ENCODE assay signal across 12 mouse cellular contexts in the genomic region with DNA sequence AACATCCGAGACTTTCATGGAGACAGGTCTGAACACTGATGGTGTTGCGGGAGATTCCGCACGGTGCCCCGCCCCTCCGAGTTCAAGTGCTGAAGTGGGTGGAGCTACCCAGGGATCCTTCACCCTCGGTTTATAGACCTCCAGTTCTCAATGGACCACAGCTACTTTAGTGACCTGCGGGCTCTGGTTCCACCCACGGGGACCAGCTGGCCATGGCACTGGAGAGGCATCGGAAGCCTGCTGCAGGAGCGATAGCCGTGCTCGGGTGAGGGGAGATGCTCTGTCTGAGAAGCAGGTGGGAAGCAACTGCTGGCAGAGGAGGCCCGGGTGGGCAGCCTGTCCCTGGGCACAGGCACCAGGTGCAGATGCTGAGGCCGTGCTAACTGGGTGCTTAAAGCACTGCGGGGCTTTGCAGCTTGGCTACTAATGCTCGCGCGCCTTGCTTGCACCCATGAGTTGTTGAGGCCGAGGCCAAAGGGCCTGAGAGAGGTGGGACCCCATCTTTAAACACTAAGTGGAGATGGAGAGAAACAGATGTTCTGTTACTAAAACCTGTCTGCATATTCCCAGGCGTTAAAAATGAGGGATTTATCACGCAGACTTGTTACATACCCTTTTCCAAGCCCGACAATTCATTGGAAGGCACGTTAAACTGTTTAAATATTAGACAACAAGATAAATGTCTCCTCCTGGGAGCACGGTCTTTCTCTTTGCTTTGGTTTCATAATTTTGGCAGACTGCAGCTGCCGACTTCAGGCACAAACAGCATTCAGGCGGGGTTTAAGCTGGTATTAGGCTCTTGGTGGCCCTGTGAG. TPM values are rescaled to one million over a fixed set of nuclear protein-coding genes. Genes with fewer than 3 reads are reported as not detected.
DNase-seq lines count a peak whose midpoint lies in the region; ATAC-seq and TF ChIP-seq lines count a peak whose summit lies in the region.
"Had no signal": no experiment of that assay in that cellular context is flagged by ENCODE, and none has a peak within 500 bp of the region (broad histone marks: within the 10 kb centered on the region; RNA-seq: fewer than 3 reads in every experiment).

No protein-coding gene starts in this region.

- H3K4me3 ChIP-seq in kidney, postnatal 0 days (replicated peaks; ENCODE audit: low read depth, low read length) = no peak overlapping the region
- H3K4me3 ChIP-seq in intestine, embryonic 16.5 days (ENCODE audit: low read length) = peak overlapping the region; percentile 21; the same call in 1 of the 2 replicates
- peak overlapping the region; percentile 21 for H3K4me3 ChIP-seq in stomach, embryonic 16.5 days (replicated peaks; ENCODE audit: low read length)
- H3K4me3 ChIP-seq: heart, embryonic 12.5 days; liver, embryonic 15.5 days had no signal

- no peaks in the 10 kb centered on the region for H3K36me3 ChIP-seq in kidney, postnatal 0 days (ENCODE audit: insufficient read depth, low read length)
- H3K36me3 ChIP-seq in intestine, embryonic 16.5 days (ENCODE audit: control insufficient read depth, insufficient read depth, low read length) = no peaks in the 10 kb centered on the region
- H3K36me3 ChIP-seq in stomach, embryonic 16.5 days (ENCODE audit: control insufficient read depth, insufficient read depth, low read length) = no peaks in the 10 kb centered on the region
- H3K36me3 ChIP-seq: heart, embryonic 12.5 days; liver, embryonic 15.5 days had no signal

- 37% methylated on average over 27 of the region's 27 CpGs for WGBS in kidney, postnatal 0 days
- 33% methylated on average over 27 of the region's 27 CpGs for WGBS in intestine, embryonic 16.5 days
- WGBS in stomach, embryonic 16.5 days = 25% methylated on average over 27 of the region's 27 CpGs

- no peaks in the 10 kb centered on the region for H3K9me3 ChIP-seq in kidney, postnatal 0 days (replicated peaks; ENCODE audit: low read length)
- H3K9me3 ChIP-seq in intestine, embryonic 16.5 days (ENCODE audit: control insufficient read depth, low read length) = no peaks in the 10 kb centered on the region
- no peaks in the 10 kb centered on the region for H3K9me3 ChIP-seq in stomach, embryonic 16.5 days (replicated peaks; ENCODE audit: control insufficient read depth, low read length)
- H3K9me3 ChIP-seq: heart, embryonic 12.5 days; liver, embryonic 15.5 days had no signal

- no peak overlapping the region for H3K27ac ChIP-seq in kidney, postnatal 0 days
- peak overlapping the region; percentile 24; the same call in 1 of the 2 replicates for H3K27ac ChIP-seq in intestine, embryonic 16.5 days (ENCODE audit: low read length)
- H3K27ac ChIP-seq in stomach, embryonic 16.5 days (ENCODE audit: low read length) = peak overlapping the region; percentile 57
- H3K27ac ChIP-seq: liver, embryonic 15.5 days had no signal

- ATAC-seq in kidney, postnatal 0 days (replicated peaks; ENCODE audit: low FRiP score, low read depth) = 0 out of 2 replicates have a peak, but pooled peaks have one; percentile 26
- 0 out of 2 replicates have a peak, but pooled peaks have one; percentile 21 for ATAC-seq in intestine, embryonic 16.5 days
- ATAC-seq in stomach, embryonic 16.5 days (ENCODE audit: insufficient read depth, low FRiP score) = no peak
- no peak for ATAC-seq in megakaryocyte progenitor cell, adult 5-6 weeks (replicated peaks; ENCODE audit: poor library complexity)

- H3K4me1 ChIP-seq in kidney, postnatal 0 days (replicated peaks; ENCODE audit: insufficient read depth, low read length) = 0 out of 2 replicates have a peak, but pooled peaks cover 13% of the 10 kb centered on the region
- peaks cover 12% of the 10 kb centered on the region; the same call in 1 of the 2 replicates for H3K4me1 ChIP-seq in intestine, embryonic 16.5 days (ENCODE audit: control insufficient read depth, insufficient read depth, low read length)
- H3K4me1 ChIP-seq in stomach, embryonic 16.5 days (ENCODE audit: control insufficient read depth, insufficient read depth, low read length) = peaks cover 22% of the 10 kb centered on the region
- H3K4me1 ChIP-seq: liver, embryonic 15.5 days had no signal

- H3K27me3 ChIP-seq in kidney, postnatal 0 days (ENCODE audit: insufficient read depth, low read length) = no peaks in the 10 kb centered on the region
- no peaks in the 10 kb centered on the region for H3K27me3 ChIP-seq in intestine, embryonic 16.5 days (replicated peaks; ENCODE audit: control insufficient read depth, insufficient read depth, low read length)
- no peaks in the 10 kb centered on the region for H3K27me3 ChIP-seq in stomach, embryonic 16.5 days (ENCODE audit: control insufficient read depth, insufficient read depth, low read length)
- H3K27me3 ChIP-seq: heart, embryonic 12.5 days had no signal

- peak overlapping the region; percentile 43 for H3K4me2 ChIP-seq in kidney, postnatal 0 days (ENCODE audit: low read length)
- peak overlapping the region; percentile 42 for H3K4me2 ChIP-seq in intestine, embryonic 16.5 days (ENCODE audit: low read depth, low read length)
- peak overlapping the region; percentile 49 for H3K4me2 ChIP-seq in stomach, embryonic 16.5 days (ENCODE audit: low read depth, low read length)
- H3K4me2 ChIP-seq: heart, embryonic 12.5 days; liver, embryonic 15.5 days had no signal

- TF ChIP-seq CTCF in kidney, postnatal 0 days (IDR thresholded peaks at IDR 0.05; ENCODE audit: low read depth) = no peak

- H3K9ac ChIP-seq in kidney, postnatal 0 days (ENCODE audit: low read depth, low read length) = no peak overlapping the region
- peak overlapping the region; percentile 47 for H3K9ac ChIP-seq in intestine, embryonic 16.5 days (ENCODE audit: low read depth, low read length)
- H3K9ac ChIP-seq in stomach, embryonic 16.5 days (ENCODE audit: low read length) = peak overlapping the region; percentile 45; the same call in 1 of the 2 replicates
- H3K9ac ChIP-seq: heart, embryonic 12.5 days; liver, embryonic 15.5 days had no signal

- DNase-seq in kidney, postnatal 0 days (ENCODE audit: low spot score) = peak; percentile 78
- DNase-seq in kidney, adult 18-20 months = no peak
- peak; percentile 27 for DNase-seq in thymus, postnatal 14 days
- DNase-seq in thymus, postnatal 25 days = no peak
- DNase-seq in heart, postnatal 4 days = no peak
- DNase-seq: adrenal gland, adult 2 months had no signal

RNA-seq across cellular contexts. Expression of a gene that starts 2.7 kb away (rescaled TPM):
- polyA plus RNA-seq in kidney, postnatal 0 days (2015; fragmentation: Nextera tagmentation; extraction: Ambion mirVana) = 1.3 and 1.4 TPM in 2 replicates
- polyA plus RNA-seq in intestine, embryonic 16.5 days (2015; fragmentation: Nextera tagmentation; extraction: Ambion mirVana) = 0.42 and 0.50 TPM in 2 replicates
- 0.53 and 0.92 TPM in 2 replicates for polyA plus RNA-seq in stomach, embryonic 16.5 days (2015; fragmentation: Nextera tagmentation; extraction: Ambion mirVana)
- not detected in 2 replicates for total RNA-seq in megakaryocyte progenitor cell, adult 5-6 weeks (2015)
- not detected in 2 replicates for total RNA-seq in megakaryocyte progenitor cell, adult 5-6 weeks (2017)
- not detected for total RNA-seq in heart, postnatal 4 days (2021)
- total RNA-seq: adrenal gland, adult 2 months had no signal
- polyA plus RNA-seq: adrenal gland, adult 2 months; heart, embryonic 12.5 days; liver, embryonic 15.5 days; neural tube, embryonic 11.5 days had no signal

RNA-seq across cellular contexts. Expression of a gene that starts 24.3 kb away (rescaled TPM):
- 18.4 and 21.4 TPM in 2 replicates for polyA plus RNA-seq in kidney, postnatal 0 days (2015; fragmentation: Nextera tagmentation; extraction: Ambion mirVana)
- polyA plus RNA-seq in intestine, embryonic 16.5 days (2015; fragmentation: Nextera tagmentation; extraction: Ambion mirVana) = 11.3 and 11.6 TPM in 2 replicates
- 9.4 and 13.6 TPM in 2 replicates for polyA plus RNA-seq in stomach, embryonic 16.5 days (2015; fragmentation: Nextera tagmentation; extraction: Ambion mirVana)
- total RNA-seq in megakaryocyte progenitor cell, adult 5-6 weeks (2015) = 1.8 and 2.2 TPM in 2 replicates
- 4.9 and 5.2 TPM in 2 replicates for total RNA-seq in megakaryocyte progenitor cell, adult 5-6 weeks (2017)
- 10 to 100 TPM; 17.9 to 20.4 TPM for total RNA-seq in heart, postnatal 4 days (2021)

RNA-seq across cellular contexts. Expression of a gene that starts 40.0 kb away (rescaled TPM):
- polyA plus RNA-seq in kidney, postnatal 0 days (2015; fragmentation: Nextera tagmentation; extraction: Ambion mirVana) = 0.26 and 0.28 TPM in 2 replicates
- not detected in 2 replicates for polyA plus RNA-seq in intestine, embryonic 16.5 days (2015; fragmentation: Nextera tagmentation; extraction: Ambion mirVana)
- polyA plus RNA-seq in stomach, embryonic 16.5 days (2015; fragmentation: Nextera tagmentation; extraction: Ambion mirVana) = 0.18 and 0.39 TPM in 2 replicates
- total RNA-seq in megakaryocyte progenitor cell, adult 5-6 weeks (2015) = not detected in 2 replicates
- not detected in 2 replicates for total RNA-seq in megakaryocyte progenitor cell, adult 5-6 weeks (2017)
- 1 to 10 TPM in 1 of 2 experiments, under 1 TPM in 1; 0.97 to 1.4 TPM for total RNA-seq in heart, postnatal 4 days (2021)
- polyA plus RNA-seq: heart, embryonic 12.5 days; liver, embryonic 15.5 days; neural tube, embryonic 11.5 days had no signal

RNA-seq across cellular contexts. Expression of a gene that starts 47.8 kb away (rescaled TPM):
- 7.9 and 8.1 TPM in 2 replicates for polyA plus RNA-seq in kidney, postnatal 0 days (2015; fragmentation: Nextera tagmentation; extraction: Ambion mirVana)
- polyA plus RNA-seq in intestine, embryonic 16.5 days (2015; fragmentation: Nextera tagmentation; extraction: Ambion mirVana) = 14.4 and 16.0 TPM in 2 replicates
- polyA plus RNA-seq in stomach, embryonic 16.5 days (2015; fragmentation: Nextera tagmentation; extraction: Ambion mirVana) = 12.7 and 13.2 TPM in 2 replicates
- 9.4 and 9.9 TPM in 2 replicates for total RNA-seq in megakaryocyte progenitor cell, adult 5-6 weeks (2015)
- 28.8 and 37.1 TPM in 2 replicates for total RNA-seq in megakaryocyte progenitor cell, adult 5-6 weeks (2017)
- 1 to 10 TPM; 4.2 to 5.1 TPM for total RNA-seq in heart, postnatal 4 days (2021)

RNA-seq across cellular contexts. Expression of a gene that starts 48.0 kb away (rescaled TPM):
- 135 and 144 TPM in 2 replicates for polyA plus RNA-seq in kidney, postnatal 0 days (2015; fragmentation: Nextera tagmentation; extraction: Ambion mirVana)
- polyA plus RNA-seq in intestine, embryonic 16.5 days (2015; fragmentation: Nextera tagmentation; extraction: Ambion mirVana) = 141 and 151 TPM in 2 replicates
- 122 and 126 TPM in 2 replicates for polyA plus RNA-seq in stomach, embryonic 16.5 days (2015; fragmentation: Nextera tagmentation; extraction: Ambion mirVana)
- total RNA-seq in megakaryocyte progenitor cell, adult 5-6 weeks (2015) = 53.4 and 53.5 TPM in 2 replicates
- 46.4 and 46.8 TPM in 2 replicates for total RNA-seq in megakaryocyte progenitor cell, adult 5-6 weeks (2017)
- total RNA-seq in heart, postnatal 4 days (2021) = 10 to 100 TPM; 72.9 to 78.9 TPM

Comparison
In these comparisons a context has a peak if more than half of its experiments do, and no peak if none do; other contexts are left out.
1. DNase-seq: peak in kidney, postnatal 0 days (single experiment) and thymus, postnatal 14 days (single experiment); none in kidney, adult 18-20 months (single experiment), thymus, postnatal 25 days (single experiment) and heart, postnatal 4 days (single experiment).
2. ATAC-seq: peak in kidney, postnatal 0 days (single experiment) and intestine, embryonic 16.5 days (single experiment); none in stomach, embryonic 16.5 days (single experiment) and megakaryocyte progenitor cell, adult 5-6 weeks (single experiment).
3. Peak in every context shown above with its lines, with median percentiles within 50 percentile points of each other: H3K4me2 ChIP-seq.